Mouse (Mus musculus): ENCODE data around the gene Dop1b. TPM values are rescaled to one million over a fixed set of nuclear protein-coding genes. Genes with fewer than 3 reads are reported as not detected.

Dop1b gene
- polyA plus RNA-seq, 1 experiment from 2014 or later: 15.5 TPM

DNA sequence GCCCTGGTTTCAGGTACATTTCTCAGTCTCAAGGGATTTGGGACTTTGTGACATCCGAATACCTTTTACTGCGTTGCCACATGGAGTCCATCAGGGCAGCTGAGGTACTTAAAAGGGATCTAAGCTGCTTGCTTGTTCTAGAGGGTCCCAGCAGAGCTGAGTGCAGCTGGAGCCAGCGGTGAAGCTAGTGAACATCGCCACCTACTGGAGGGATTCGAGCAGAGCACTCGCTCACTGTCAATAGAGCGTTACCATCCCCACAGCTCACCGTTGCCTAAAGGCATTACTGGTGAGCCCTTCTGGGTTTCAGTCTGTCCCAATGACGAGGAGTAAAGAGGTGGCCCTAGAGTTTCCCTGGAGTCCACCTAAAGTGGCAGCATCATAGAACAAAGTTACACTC, 74.1 kb downstream of the Dop1b start:
- Histone ChIP-seq H3K36me3 (ENCODE audit: control insufficient read depth, insufficient read depth, low read length) (no peaks in the 10 kb centered on the region), H3K9me3 (ENCODE audit: control insufficient read depth, low read length) (no peaks in the 10 kb centered on the region), H3K4me3 (ENCODE audit: low read depth, low read length) (no peak overlapping the region), H3K4me2 (ENCODE audit: low read depth, low read length, severe bottlenecking) (no peak overlapping the region), H3K27ac (ENCODE audit: low read depth, low read length) (no peak overlapping the region), H3K4me1 (replicated peaks; ENCODE audit: control insufficient read depth, insufficient read depth, low read length) (no peaks in the 10 kb centered on the region; the same call in 1 of the 2 replicates), H3K9ac (ENCODE audit: low read length) (no peak overlapping the region), H3K27me3 (ENCODE audit: control insufficient read depth, insufficient read depth, low read length) (no peaks in the 10 kb centered on the region)
- ATAC-seq (replicated peaks; ENCODE audit: low FRiP score) (peak; percentile 86), DNase-seq (ENCODE audit: low spot score) (peak; percentile 87)
- WGBS: 4% methylated on average over 9 of the region's 9 CpGs

DNA sequence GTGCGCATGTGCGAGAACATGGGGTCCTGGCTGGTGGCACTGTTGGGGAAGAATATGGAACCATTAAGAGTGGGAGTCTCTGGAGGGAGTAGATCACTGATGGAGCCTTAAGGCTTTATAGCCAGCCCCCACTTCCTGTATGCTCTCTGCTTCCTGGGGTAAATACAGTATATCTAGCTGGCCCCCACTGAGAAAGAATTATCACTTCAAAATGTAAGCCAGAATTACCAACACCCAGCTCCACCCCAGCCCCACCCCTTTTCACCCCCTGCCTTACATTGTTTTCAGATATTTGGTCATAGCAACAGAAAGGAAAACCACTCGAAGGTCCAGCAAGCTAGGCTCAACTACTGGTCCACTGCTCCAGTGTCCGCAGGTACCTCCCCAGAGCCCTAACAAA, 76.7 kb downstream of the Dop1b start:
- H3K27me3 ChIP-seq (ENCODE audit: control insufficient read depth, insufficient read depth, low read length): no peaks in the 10 kb centered on the region
- H3K27ac ChIP-seq (ENCODE audit: low read depth, low read length): no peak overlapping the region
- no peaks in the 10 kb centered on the region for H3K9me3 ChIP-seq (ENCODE audit: control insufficient read depth, low read length)
- 88% methylated on average over 4 of the region's 4 CpGs for WGBS
- DNase-seq (ENCODE audit: low spot score) (no peak), ATAC-seq (replicated peaks; ENCODE audit: low FRiP score) (no peak)
- H3K36me3 ChIP-seq (ENCODE audit: control insufficient read depth, insufficient read depth, low read length): no peaks in the 10 kb centered on the region
- H3K4me3 ChIP-seq (ENCODE audit: low read depth, low read length): no peak overlapping the region
- H3K4me2 ChIP-seq (ENCODE audit: low read depth, low read length, severe bottlenecking): no peak overlapping the region
- H3K4me1 ChIP-seq (replicated peaks; ENCODE audit: control insufficient read depth, insufficient read depth, low read length): no peaks in the 10 kb centered on the region; the same call in 1 of the 2 replicates
- no peak overlapping the region for H3K9ac ChIP-seq (ENCODE audit: low read length)

DNA sequence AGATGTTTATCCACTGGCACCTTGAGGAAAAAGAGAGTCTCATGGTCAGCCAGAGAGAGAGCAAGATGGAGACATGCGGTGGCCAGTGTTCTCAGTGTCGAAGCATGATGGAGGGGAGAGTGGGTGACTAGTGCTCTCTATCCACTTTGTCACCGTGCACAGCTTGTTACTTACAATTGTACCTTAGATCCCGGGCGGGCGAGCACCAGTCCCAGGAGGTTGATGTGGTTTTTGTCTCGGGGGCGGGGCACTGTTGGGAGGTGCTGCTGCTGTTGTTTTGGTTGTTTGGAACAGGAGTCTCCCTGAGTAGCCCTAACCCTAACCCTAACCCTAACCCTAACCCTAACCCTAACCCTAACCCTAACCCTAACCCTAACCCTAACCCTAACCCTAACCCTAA, 77.2 kb downstream of the Dop1b start:
- WGBS: 91% methylated on average over 8 of the region's 8 CpGs
- no peak overlapping the region for H3K9ac ChIP-seq (ENCODE audit: low read length)

DNA sequence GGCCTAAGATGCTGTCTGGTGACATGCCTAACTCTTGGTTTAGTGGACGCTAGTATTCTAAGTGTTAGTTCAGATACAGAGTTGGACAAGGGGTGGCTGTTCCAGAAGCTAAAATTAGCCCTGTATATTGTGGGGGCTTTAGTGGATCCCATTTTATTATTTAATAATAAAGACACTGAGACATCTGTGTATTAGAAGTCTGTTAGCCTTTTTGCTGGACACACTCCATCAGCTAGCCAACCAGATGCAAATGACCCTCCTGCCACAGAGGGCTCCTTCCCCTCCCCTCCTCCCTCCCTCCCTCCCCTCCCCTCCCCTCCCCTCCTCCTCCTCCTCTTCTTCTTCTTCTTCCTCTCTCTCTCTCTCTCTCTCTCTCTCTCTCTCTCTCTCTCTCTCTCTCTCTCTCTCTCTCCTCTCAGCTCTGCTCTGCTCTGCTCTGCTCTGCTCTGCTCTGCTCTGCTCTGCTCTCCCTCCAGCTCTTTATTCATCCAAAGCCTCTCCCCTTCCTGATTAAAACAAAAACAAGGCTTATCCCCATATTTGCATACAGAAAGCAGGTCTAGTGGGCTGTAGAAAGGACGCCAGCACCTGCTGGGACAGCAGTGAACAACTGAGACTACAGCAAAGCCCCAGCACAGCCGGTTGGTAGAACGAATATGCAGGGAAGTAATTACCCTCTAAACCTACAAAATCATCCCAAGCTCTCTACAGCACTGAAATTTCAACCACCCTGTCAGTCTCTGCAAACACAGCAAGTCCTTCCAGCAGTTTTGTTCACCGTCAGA, 78.5 kb downstream of the Dop1b start:
- no peaks in the 10 kb centered on the region for H3K9me3 ChIP-seq (ENCODE audit: control insufficient read depth, low read length)
- H3K27me3 ChIP-seq (ENCODE audit: control insufficient read depth, insufficient read depth, low read length): no peaks in the 10 kb centered on the region
- H3K27ac ChIP-seq (ENCODE audit: low read depth, low read length): no peak overlapping the region
- H3K9ac ChIP-seq (ENCODE audit: low read length): no peak overlapping the region; the same call in 1 of the 2 replicates
- DNase-seq (ENCODE audit: low spot score) (no peak), ATAC-seq (replicated peaks; ENCODE audit: low FRiP score) (no peak)
- H3K4me1 ChIP-seq (replicated peaks; ENCODE audit: control insufficient read depth, insufficient read depth, low read length): no peaks in the 10 kb centered on the region; the same call in 1 of the 2 replicates
- no peaks in the 10 kb centered on the region for H3K36me3 ChIP-seq (ENCODE audit: control insufficient read depth, insufficient read depth, low read length)
- WGBS: 25% methylated on average over 5 of the region's 5 CpGs
- no peak overlapping the region for H3K4me3 ChIP-seq (ENCODE audit: low read depth, low read length)
- no peak overlapping the region for H3K4me2 ChIP-seq (ENCODE audit: low read depth, low read length, severe bottlenecking)

More for the DNA sequence above, 77.2 kb downstream of the Dop1b start:
- no peaks in the 10 kb centered on the region; the same call in 1 of the 2 replicates for H3K4me1 ChIP-seq (replicated peaks; ENCODE audit: control insufficient read depth, insufficient read depth, low read length)
- no peaks in the 10 kb centered on the region for H3K9me3 ChIP-seq (ENCODE audit: control insufficient read depth, low read length)
- no peaks in the 10 kb centered on the region for H3K27me3 ChIP-seq (ENCODE audit: control insufficient read depth, insufficient read depth, low read length)
- H3K4me3 ChIP-seq (ENCODE audit: low read depth, low read length): no peak overlapping the region
- no peak overlapping the region for H3K27ac ChIP-seq (ENCODE audit: low read depth, low read length)
- ATAC-seq (replicated peaks; ENCODE audit: low FRiP score) (no peak), DNase-seq (ENCODE audit: low spot score) (no peak)
- H3K4me2 ChIP-seq (ENCODE audit: low read depth, low read length, severe bottlenecking): no peak overlapping the region
- no peaks in the 10 kb centered on the region for H3K36me3 ChIP-seq (ENCODE audit: control insufficient read depth, insufficient read depth, low read length)

DNA sequence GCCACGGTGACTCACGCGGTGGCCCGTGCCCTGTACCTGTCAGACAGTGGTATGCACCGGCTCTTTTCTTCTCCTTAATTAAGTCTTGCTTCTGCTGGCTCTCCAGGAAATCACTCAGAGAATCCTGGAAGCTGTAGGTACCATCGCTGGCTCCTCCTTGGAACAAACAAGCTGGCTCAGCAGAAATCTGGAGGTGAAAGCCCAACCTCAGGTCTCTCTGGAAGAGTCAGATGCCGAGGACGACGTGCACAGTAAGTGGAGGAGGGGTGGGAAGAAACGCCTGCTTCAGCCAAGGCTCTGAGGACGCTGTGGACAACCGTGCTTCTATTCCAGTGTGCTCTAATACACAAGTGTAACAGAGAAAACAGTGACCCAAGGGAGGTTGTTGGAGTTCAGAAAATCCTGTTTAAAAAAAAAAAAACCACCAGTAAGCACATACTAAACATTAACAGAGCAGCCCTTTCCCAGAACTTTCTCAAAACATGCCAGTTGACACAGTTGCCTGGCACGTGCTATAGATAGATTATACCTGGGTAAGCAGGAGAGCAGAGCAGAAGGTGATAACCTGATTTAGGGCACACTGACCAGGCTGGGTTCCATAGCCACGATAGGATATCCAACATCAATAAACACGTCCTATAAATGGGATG, 81.4 kb downstream of the Dop1b start:
- DNase-seq (ENCODE audit: low spot score) (no peak), ATAC-seq (replicated peaks; ENCODE audit: low FRiP score) (no peak)
- Histone ChIP-seq H3K4me1 (replicated peaks; ENCODE audit: control insufficient read depth, insufficient read depth, low read length) (no peaks in the 10 kb centered on the region; the same call in 1 of the 2 replicates), H3K4me2 (ENCODE audit: low read depth, low read length, severe bottlenecking) (no peak overlapping the region), H3K36me3 (ENCODE audit: control insufficient read depth, insufficient read depth, low read length) (no peaks in the 10 kb centered on the region), H3K9me3 (ENCODE audit: control insufficient read depth, low read length) (no peaks in the 10 kb centered on the region), H3K27me3 (ENCODE audit: control insufficient read depth, insufficient read depth, low read length) (no peaks in the 10 kb centered on the region), H3K4me3 (ENCODE audit: low read depth, low read length) (no peak overlapping the region), H3K27ac (ENCODE audit: low read depth, low read length) (no peak overlapping the region), H3K9ac (ENCODE audit: low read length) (no peak overlapping the region)
- 79% methylated on average over 15 of the region's 15 CpGs for WGBS

DNA sequence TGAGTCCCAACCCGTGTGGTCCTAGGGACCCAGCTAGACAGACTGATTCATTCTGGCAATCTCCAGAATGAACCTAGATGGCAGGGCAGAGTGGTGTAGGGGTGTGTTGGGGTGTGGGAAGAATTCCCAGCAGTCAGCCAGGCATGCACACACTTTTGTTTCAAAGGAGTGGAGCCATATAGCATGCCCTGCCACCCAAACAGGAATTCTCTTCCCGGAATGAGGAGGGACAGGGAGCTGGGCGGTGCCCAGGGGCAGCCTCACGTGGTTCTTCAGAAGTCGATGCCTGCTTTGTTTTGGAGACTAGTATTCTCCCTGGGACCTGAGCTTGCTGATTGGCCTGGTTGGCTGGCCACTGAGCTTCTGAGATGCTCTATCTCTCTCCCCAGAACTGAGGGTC, 83.1 kb downstream of the Dop1b start:
- H3K9ac ChIP-seq (ENCODE audit: low read length): no peak overlapping the region
- H3K27me3 ChIP-seq (ENCODE audit: control insufficient read depth, insufficient read depth, low read length): no peaks in the 10 kb centered on the region
- no peak overlapping the region for H3K27ac ChIP-seq (ENCODE audit: low read depth, low read length)
- ATAC-seq (replicated peaks; ENCODE audit: low FRiP score) (no peak), DNase-seq (ENCODE audit: low spot score) (no peak)
- H3K4me1 ChIP-seq (replicated peaks; ENCODE audit: control insufficient read depth, insufficient read depth, low read length): no peaks in the 10 kb centered on the region; the same call in 1 of the 2 replicates
- no peak overlapping the region for H3K4me2 ChIP-seq (ENCODE audit: low read depth, low read length, severe bottlenecking)
- H3K36me3 ChIP-seq (ENCODE audit: control insufficient read depth, insufficient read depth, low read length): no peaks in the 10 kb centered on the region
- H3K9me3 ChIP-seq (ENCODE audit: control insufficient read depth, low read length): no peaks in the 10 kb centered on the region
- WGBS: 75% methylated on average over 5 of the region's 5 CpGs
- no peak overlapping the region for H3K4me3 ChIP-seq (ENCODE audit: low read depth, low read length)

DNA sequence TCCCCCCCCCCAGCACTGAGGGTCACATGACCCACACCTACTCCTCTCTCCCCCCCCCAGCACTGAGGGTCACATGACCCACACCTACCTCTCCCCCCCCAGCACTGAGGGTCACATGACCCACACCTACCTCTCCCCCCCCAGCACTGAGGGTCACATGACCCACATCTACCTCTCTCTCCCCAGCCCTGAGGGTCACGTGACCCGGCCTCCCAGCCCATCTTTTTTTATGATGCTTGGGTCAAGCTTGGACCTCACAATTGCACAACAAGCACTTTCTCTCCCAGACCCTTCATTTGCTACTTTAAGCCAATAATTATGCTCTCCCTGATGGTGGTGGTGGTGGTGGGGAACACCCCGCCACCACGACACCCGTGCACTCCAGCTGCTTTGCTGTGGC, 83.7 kb downstream of the Dop1b start:
- no peaks in the 10 kb centered on the region for H3K27me3 ChIP-seq (ENCODE audit: control insufficient read depth, insufficient read depth, low read length)
- H3K4me1 ChIP-seq (replicated peaks; ENCODE audit: control insufficient read depth, insufficient read depth, low read length): no peaks in the 10 kb centered on the region; the same call in 1 of the 2 replicates
- no peaks in the 10 kb centered on the region for H3K36me3 ChIP-seq (ENCODE audit: control insufficient read depth, insufficient read depth, low read length)
- no peak overlapping the region for H3K4me3 ChIP-seq (ENCODE audit: low read depth, low read length)
- DNase-seq (ENCODE audit: low spot score) (no peak), ATAC-seq (replicated peaks; ENCODE audit: low FRiP score) (no peak)
- H3K9me3 ChIP-seq (ENCODE audit: control insufficient read depth, low read length): no peaks in the 10 kb centered on the region
- no peak overlapping the region for H3K27ac ChIP-seq (ENCODE audit: low read depth, low read length)
- no peak overlapping the region for H3K9ac ChIP-seq (ENCODE audit: low read length)
- H3K4me2 ChIP-seq (ENCODE audit: low read depth, low read length, severe bottlenecking): no peak overlapping the region
- 90% methylated on average over 5 of the region's 5 CpGs for WGBS

DNA sequence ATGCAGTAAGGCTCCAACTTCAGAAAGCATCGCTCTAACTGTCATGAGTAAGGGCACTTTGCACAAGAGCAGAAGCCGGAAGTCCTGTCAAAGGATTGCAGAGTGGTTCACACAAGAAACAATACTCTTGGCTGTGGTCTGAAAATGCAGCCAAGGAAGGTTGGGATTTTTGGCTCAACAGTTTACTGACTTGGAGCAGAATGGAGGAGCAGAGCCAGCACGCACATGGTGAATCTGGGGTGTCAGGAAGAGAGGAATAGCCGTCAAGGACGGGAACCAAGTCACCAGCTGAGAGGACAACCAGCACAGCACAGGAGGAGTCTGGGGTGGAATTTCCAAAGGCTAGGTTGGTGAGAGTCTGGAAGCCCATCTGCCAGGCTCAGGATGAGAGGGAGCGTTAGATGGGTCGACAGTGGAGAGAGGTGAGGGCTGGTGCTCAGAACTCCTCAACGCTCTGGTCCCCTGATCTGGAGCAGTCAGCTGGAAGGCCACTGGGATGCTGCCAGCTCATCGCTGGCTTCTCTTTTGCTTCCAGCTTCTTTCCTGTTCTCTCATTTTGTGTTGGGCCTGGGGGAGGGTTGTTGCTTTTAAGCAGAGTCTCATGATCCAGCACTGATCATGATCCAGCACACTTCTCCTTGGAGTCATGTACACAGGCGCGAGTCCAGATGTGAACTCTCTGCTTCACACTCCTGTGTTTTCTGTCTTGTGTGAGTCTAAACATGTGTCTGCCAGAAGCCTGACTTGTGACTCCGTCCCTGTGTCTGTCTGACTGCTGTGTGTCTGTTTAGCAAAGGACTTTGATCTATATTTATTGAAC, 85.5 kb downstream of the Dop1b start:
- no peaks in the 10 kb centered on the region for H3K9me3 ChIP-seq (ENCODE audit: control insufficient read depth, low read length)
- no peaks in the 10 kb centered on the region for H3K4me1 ChIP-seq (replicated peaks; ENCODE audit: control insufficient read depth, insufficient read depth, low read length)
- 87% methylated on average over 12 of the region's 12 CpGs for WGBS
- no peak for ATAC-seq (replicated peaks; ENCODE audit: low FRiP score)
- no peak overlapping the region for H3K9ac ChIP-seq (ENCODE audit: low read length)
- H3K4me3 ChIP-seq (ENCODE audit: low read depth, low read length): no peak overlapping the region
- DNase-seq (ENCODE audit: low spot score): no peak
- no peaks in the 10 kb centered on the region for H3K27me3 ChIP-seq (ENCODE audit: control insufficient read depth, insufficient read depth, low read length)
- H3K36me3 ChIP-seq (ENCODE audit: control insufficient read depth, insufficient read depth, low read length): no peaks in the 10 kb centered on the region
- no peak overlapping the region for H3K4me2 ChIP-seq (ENCODE audit: low read depth, low read length, severe bottlenecking)
- H3K27ac ChIP-seq (ENCODE audit: low read depth, low read length): no peak overlapping the region
